Comparison of ENCODE assay signal across 19 mouse cellular contexts in the genomic region with DNA sequence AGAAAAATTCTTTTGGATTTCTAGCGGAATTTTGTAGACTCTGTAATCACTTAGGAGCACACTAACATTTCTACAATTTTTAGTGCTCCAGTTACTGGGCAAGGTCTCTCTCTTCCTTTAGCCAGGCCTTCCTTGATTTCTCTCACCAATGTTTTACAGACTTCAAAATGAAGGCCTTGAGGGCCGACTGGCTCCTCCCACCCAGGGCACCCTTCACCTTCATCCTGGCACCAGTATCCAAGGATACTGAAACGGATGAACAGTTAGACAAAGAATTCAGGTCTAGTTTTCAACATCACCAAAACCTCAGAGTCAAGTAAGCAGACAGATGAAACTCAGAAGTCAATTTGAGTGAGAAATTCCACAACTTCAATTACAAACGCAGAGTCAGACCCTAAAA.
"Had no signal": no experiment of that assay in that cellular context is flagged by ENCODE, and none has a peak within 500 bp of the region (broad histone marks: within the 10 kb centered on the region; RNA-seq: fewer than 3 reads in every experiment).

No protein-coding gene starts in this region.

- H3K4me1 ChIP-seq: midbrain, embryonic 12.5 days; midbrain, embryonic 15.5 days; neural tube, embryonic 12.5 days; neural tube, embryonic 15.5 days had no signal

- H3K4me2 ChIP-seq: lung, embryonic 14.5 days; midbrain, embryonic 12.5 days; midbrain, embryonic 15.5 days; neural tube, embryonic 12.5 days; neural tube, embryonic 15.5 days; stomach, embryonic 15.5 days had no signal

- H3K27me3 ChIP-seq: liver, embryonic 13.5 days; midbrain, embryonic 12.5 days; midbrain, embryonic 15.5 days; neural tube, embryonic 12.5 days; neural tube, embryonic 15.5 days; stomach, embryonic 15.5 days had no signal

- H3K4me3 ChIP-seq: left cerebral cortex, adult 2 months; liver, embryonic 13.5 days; midbrain, embryonic 12.5 days; midbrain, embryonic 15.5 days; neural tube, embryonic 12.5 days; neural tube, embryonic 15.5 days; stomach, embryonic 15.5 days had no signal

- H3K9ac ChIP-seq: liver, embryonic 13.5 days; lung, embryonic 14.5 days; midbrain, embryonic 12.5 days; midbrain, embryonic 15.5 days; neural tube, embryonic 12.5 days; neural tube, embryonic 15.5 days; stomach, embryonic 15.5 days had no signal

- H3K9me3 ChIP-seq: liver, embryonic 13.5 days; midbrain, embryonic 12.5 days; midbrain, embryonic 15.5 days; neural tube, embryonic 12.5 days; neural tube, embryonic 15.5 days; stomach, embryonic 15.5 days had no signal

- ATAC-seq: inflammation-experienced regulatory T-cells, adult 6 months; intestine, embryonic 16.5 days; lung, postnatal 0 days; midbrain, embryonic 15.5 days had no signal

- DNase-seq: layer of hippocampus, postnatal 36 days; liver, embryonic 13.5 days; right cerebral cortex, adult 18-20 months; right cerebral cortex, postnatal 14 days; right cerebral cortex, postnatal 4 days; spleen, adult 18-20 months; thymus, postnatal 4 days had no signal

- H3K36me3 ChIP-seq: midbrain, embryonic 12.5 days; midbrain, embryonic 15.5 days; neural tube, embryonic 12.5 days; neural tube, embryonic 15.5 days; stomach, embryonic 15.5 days had no signal

- H3K27ac ChIP-seq: kidney, postnatal 0 days; left cerebral cortex, adult 2 months; liver, embryonic 13.5 days; macrophage; midbrain, embryonic 12.5 days; midbrain, embryonic 15.5 days; neural tube, embryonic 12.5 days; neural tube, embryonic 15.5 days; stomach, embryonic 15.5 days had no signal
